Mouse (Mus musculus) lung, postnatal 0 days (tissue): ENCODE measurements at regions not wholly inside any gene's neighbourhood (a gene's known extent, or its start where the extent isn't known, plus 50 kb on each side); places are given as distances from the start of the nearest gene placed in this dataset.

Experiments
- CTCF ChIP-seq: IDR thresholded peaks from 2 replicates; pipeline ENCODE4 v1.5.1; 2016; ENCODE audit warnings: antibody characterized with exemption, mild to moderate bottlenecking
- EP300 ChIP-seq: IDR thresholded peaks from 2 replicates; pipeline ENCODE4 v1.6.1; 2016; ENCODE audit warnings: antibody characterized with exemption, mild to moderate bottlenecking, control low read depth

- no peak for TF ChIP-seq CTCF
- TF ChIP-seq EP300, result no peak
These were observed 132.9 kb downstream of the Rplp1 start for GRCm38 (mm10) chr9:61781469-61781868.
